Mouse (Mus musculus): ENCODE measurements at regions not wholly inside any gene's neighbourhood (a gene's known extent, or its start where the extent isn't known, plus 50 kb on each side); places are given as distances from the start of the nearest gene placed in this dataset.

DNA sequence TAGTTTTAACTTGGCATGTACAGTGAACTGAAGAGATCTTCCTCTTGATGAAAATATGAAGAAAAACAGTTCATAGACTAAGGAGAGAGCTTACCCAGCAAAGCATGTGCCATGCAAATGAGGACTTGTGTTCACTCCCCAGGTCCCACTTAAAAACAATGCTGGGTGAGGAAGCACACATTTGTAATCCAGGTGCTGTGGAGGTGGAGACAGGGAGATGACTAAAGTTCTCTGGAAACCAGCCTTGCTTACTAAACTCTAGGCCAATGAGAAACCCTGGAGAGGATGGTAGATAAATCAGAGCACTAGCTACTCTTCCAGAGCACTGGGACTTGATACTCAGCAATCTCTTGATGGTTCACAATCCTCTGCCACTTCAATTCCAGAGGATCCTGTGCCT is 678.8 kb downstream of the Actr3 start:
- ChIA-PET CTCF (no interaction called here), POLR2A (no interaction called here)

DNA sequence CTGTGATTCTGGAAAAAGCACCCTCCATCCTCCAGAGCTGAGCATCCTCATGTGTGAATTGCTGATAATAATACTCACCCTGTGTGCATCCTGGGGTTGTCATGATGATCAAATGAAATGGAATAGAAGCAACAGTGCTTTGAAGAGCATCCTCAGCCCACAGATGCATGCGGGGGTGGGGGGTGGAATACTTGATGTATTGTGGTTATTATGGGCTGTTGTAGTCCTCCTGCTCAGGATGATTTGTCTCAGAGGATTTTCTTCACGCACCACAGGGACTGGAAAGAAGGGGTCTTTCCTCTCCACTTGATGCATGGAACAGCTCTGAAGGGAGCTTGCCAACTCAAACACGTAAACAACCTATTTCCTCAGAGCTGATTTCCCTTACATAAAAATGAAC is 694.4 kb upstream of the Dpp10 start:
- CTCF ChIA-PET, result no interaction called here
- POLR2A ChIA-PET, result no interaction called here

DNA sequence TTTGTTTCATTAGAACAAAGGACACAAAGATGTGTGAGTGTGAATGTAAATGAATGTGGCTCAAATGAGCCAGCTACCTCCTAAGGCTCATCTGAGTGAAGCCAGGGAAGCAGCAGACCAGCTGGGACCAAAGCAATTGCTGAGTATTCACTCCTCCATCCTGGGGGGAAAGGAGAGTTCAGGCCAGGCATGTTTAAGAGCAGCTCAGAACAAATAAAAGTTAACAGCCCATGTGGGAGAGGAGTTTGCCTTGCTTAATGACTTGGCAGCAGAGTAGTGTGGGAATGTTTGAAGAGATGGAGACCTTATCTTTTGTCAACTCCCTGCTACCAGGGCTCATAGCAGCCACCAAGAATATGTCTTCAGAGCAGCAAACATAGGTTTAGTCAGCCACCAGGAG is 685.0 kb upstream of the Dpp10 start:
- POLR2A ChIA-PET, result no interaction called here
- CTCF ChIA-PET, result no interaction called here

DNA sequence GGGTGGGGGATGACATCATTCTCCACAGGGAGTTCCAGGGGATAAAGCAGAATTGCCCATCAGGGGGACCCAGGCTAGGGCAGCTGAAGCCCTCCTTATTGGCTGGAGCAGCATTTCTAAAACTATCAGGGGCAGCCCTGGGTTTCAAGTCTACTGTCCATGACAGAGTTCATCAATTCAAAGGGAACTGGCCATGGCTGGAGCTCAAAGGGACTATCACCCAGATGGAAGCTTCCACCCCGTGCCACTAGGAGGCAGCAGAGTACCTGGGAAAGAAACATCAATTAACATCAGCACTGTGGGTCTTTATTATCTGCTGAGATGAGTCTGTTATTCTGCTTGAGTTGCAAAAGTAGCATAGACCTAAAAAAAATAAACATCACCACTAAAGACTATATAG is 672.7 kb upstream of the Dpp10 start:
- POLR2A ChIA-PET, result no interaction called here

DNA sequence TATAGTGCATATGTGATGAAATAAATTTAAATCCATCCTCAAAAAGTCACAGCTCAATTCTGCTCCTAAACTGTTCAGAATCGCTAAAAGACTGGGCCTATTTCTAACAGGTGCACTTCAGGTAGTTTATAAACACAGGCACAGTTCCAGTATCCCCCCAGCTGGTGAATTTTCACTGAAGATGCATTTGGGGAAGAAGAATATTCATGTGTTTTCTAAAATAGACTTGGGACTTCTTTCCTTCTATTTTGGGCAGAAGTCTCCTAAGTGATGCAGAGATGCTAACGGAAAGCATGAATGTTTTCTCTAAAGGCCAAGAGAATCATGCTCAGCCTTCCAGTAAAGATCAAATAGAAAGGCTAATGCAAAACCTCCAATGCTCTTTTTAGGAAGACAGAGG is 660.9 kb upstream of the Dpp10 start:
- ChIA-PET CTCF (no interaction called here), POLR2A (no interaction called here)

More for the DNA sequence above, 672.7 kb upstream of the Dpp10 start:
- CTCF ChIA-PET, result interaction anchor here in 3 of 4 experiments (0.6 to 1.5 kb wide), 12 partner anchors 8 to 1640 kb away, joined by 3 to 4 read pairs (median 3); no protein-coding TSS in a partner anchor

DNA sequence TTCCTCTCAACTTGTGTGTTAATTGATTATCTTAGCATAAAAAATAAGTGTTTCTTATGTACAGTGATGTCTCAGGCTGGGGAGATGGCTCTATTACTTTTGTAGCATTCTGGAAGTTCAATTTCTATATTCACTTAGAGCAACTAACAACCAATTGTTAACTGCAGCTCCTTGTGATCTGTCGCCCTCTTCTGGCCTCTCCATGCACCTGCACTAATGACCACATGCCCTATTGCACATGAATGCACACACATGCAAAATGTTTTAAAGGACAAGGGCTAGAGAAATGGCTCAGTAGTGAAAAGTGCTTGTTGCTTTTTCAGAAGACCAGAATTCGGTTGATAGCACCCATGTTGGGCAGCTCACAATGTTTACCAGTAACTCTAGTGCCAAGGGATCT is 629.1 kb upstream of the Dpp10 start:
- ChIA-PET CTCF (interaction anchor here in 2 of 4 experiments (0.5 to 0.7 kb wide), 4 partner anchors 9 to 102 kb away, joined by 3 to 4 read pairs (median 3); no protein-coding TSS in a partner anchor), POLR2A (no interaction called here)

DNA sequence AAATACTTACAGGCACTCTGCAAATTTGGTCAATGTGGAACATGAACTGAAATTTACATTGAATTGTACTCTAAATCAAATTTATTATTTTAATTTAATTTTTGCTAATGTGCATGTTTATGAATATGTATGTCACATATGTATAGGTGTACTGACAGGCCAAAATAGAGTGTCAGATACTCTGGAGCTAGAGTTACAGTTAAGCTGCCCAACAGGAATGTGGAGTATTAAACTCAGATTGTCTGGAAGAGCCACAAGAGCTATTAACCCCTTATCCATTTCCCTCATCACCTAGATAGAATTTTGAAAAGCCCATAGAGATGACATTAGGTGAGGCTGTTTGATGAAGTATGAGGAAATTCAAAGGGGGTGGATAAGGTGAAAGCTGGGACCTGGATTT is 607.5 kb upstream of the Dpp10 start:
- POLR2A ChIA-PET, result no interaction called here
- CTCF ChIA-PET, result no interaction called here

DNA sequence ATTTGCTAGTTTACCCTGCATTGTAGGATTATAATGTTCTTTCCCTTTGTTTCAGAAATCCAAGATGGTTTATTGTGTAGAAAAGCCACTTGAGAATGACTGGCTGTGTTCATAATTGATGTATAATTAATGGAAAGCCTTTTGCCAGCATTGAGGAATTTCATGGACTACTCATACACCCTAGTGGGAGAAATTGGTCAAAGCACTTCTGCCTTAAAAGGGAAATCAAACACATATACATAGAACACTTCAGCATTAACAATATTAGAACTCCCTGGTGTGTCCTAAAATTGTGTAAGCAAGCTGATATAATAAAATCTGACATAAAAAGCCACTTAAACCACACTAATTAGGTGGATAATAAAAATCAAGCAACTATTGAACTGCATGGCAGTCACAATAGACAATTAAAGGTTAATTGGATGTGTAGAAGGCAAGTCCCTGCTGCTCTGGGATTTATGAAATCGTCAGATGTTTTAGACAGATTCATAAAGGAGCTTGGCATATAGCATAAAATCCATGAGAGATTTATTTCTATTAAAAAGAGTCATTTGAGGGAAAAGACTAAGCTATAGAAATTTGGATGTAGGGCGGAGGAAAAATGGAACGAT is 607.0 kb upstream of the Dpp10 start:
- POLR2A ChIA-PET, result no interaction called here
- CTCF ChIA-PET, result no interaction called here

DNA sequence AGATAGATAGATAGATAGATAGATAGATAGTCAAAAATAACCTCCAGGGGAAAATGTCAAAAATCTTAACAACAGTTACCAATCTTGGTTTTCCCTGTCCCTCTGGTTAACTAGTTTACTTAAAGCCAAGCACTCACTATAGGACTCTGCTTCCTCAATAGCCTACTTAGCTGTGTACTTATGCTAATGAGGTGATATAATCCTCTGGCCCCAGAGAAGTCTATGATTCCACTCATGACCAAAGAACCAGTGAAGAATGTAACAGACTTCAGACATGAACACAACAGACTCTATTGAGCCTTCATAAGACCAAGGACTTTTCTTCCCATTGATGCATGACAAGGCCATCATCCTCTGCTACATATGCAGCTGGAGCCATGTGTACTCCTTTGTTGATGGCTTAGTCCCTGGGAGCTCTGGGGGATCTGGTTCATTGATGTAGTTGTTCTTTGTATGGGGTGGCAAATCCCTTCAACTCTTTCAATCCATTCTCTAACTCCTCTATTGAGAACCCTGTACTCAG is 589.9 kb upstream of the Dpp10 start:
- ChIA-PET POLR2A (no interaction called here), CTCF (no interaction called here)

DNA sequence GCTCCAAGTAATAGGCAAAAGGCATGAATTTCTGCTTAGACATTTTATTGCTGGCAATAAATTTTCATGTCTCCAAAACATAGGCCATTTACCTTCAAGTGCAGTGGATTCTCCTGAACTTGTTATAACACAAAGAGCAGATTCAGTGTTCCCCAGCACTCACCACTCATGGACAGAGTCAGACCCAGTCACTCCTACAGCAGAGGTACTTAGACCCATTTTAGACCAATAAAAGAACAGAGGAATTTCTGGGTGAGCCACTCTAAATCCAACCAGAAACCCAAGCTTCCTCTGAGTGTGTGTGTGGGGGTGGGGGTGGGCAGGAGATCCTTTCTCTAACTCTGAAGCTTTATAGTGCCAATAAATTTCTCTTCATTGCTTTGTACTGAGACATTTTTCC is 584.7 kb upstream of the Dpp10 start:
- ChIA-PET POLR2A (no interaction called here), CTCF (no interaction called here)

DNA sequence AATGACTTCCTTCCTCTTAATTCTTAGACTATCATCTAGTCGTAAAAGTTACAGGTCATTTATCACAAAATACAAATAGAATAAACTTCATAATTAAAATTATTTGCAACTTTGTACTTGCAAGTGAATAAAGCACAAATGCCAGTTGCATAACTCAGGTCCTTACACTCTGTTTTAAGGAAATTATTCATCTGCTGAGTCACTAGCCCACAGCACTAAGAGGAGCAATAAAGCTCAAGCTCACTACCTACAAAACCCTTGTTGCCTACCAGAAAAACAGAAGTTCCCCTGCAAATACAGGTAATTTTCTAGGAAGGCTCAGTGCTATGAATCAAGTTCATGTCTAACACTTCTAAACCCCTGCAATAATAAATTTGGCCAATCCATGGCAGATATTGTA is 539.3 kb upstream of the Dpp10 start:
- CTCF ChIA-PET, result no interaction called here
- POLR2A ChIA-PET, result no interaction called here

Measured in embryonic stem cell, embryonic (primary cell).